Mouse (Mus musculus): ENCODE results near the gene Mylk. TPM values are rescaled to one million over a fixed set of nuclear protein-coding genes. Genes with fewer than 3 reads are reported as not detected.
"Not testable (repeated sequence)": the region's sequence is repeated elsewhere in the genome, so short reads cannot be mapped to it uniquely, and the experiment has no call there.

The Mylk gene
- polyA plus RNA-seq (2017; shearing (Covaris generic)): not detected

DNA sequence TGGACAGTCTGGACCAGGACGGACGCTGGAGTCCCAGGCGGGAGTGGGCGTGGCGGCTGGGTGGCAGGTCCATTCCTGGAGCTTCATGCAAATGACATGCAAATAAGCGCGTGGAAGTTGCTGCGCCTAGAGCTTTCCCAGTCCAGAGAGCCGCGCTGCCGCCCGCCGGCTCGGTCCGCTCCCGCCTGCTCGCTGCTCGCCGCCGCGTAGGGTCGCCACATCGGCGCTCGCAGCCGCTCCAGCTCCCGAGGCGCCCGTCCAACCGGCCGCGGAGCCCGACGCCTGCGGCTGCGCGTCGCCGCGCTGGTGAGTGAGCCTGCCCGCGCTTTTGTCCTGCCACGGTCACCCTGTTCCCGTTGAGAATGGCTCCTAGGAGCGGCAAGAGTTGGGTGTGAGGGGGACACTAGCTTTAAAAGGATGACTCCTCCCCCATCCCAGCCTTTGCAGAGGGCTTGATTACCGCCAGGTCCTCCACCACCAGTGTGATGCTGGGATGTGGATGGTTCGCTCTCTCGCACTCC lies at the start of gene Mylk:
Mylk (plus strand) TSS at position 146 of the 521 bp plus-strand sequence.
- no peak for ATAC-seq

DNA sequence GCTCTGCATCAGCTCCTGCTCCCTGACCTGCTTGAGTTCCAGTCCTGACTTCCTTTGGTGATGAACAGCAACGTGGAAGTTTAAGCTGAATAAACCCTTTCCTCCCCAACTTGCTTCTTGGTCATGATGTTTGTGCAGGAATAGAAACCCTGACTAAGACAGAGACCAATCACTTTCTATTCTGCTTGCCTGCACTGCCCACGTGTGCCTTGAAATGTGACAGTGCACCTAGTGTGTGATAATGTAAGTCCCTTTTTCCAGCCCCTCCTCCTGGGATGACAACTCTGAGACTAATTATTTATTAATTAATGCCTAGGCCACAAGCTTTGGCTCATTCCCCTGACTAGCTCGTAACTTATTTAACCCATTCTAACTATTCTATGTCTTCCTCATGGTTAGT lies 46.3 kb upstream of the Mylk start:
- not testable (repeated sequence) for ATAC-seq

GRCm38 (mm10) chr16:34700165-34700827 lies 44.7 kb upstream of the Mylk start:
- peak; percentile 76 for ATAC-seq

DNA sequence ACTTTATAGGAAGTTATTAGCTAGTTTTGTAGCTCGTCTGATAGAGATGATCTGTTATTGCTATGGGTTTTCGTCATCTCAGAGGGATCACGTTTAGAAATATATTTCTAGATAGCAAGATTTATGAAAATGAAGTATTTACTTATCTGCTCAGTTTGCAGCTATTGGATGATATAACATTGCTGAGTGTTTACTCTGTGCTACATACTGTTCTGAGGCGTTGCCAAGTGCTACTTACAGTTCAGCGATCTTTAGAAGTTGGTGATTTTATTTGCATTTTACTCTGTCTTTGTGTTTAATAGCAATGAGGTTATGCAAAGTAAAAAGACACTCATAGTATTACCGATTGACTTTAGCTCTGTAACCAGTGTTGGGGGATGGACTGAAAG lies 44.2 kb upstream of the Mylk start:
- no peak for ATAC-seq

DNA sequence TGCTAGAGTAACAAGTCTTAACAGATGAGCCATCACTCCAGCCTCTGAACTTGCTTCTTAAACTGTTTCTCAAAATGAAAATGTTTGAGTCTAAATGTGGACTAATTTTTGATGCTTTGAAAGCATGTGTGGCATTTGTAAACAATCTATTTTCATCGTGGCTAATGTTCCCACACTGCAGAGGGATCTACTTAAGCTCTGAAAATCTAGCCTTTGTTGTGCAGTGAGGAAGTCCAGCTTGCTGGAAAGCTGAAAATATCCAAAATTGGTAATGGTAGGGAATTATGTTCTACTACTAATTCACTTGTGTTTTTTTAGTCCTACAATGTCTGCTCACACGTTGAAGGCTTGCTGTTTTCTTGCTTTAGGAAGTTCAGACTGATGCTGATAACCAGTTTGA lies 39.0 kb upstream of the Mylk start:
- no peak for ATAC-seq

- no peak for ATAC-seq
Measured at GRCm38 (mm10) chr16:34706487-34706946, 38.5 kb upstream of the Mylk start.

DNA sequence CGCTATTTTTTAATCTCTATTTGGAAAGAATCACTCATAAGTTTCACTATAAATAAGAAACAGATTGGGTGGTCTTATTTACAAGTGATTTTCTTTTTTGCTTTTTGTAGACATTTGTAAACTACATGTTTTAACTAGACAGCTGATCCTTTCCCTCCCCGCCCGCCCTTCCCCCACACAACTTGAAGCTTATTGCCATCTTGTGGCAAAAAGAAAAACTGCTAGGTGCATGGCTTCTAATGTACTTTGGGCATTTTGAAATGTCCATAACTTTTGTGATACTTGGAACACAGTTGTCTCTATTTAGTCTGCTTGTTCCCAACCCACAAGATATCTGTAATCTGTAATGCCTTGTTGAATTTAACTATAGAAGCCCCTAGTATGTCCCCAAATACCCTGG lies 33.5 kb upstream of the Mylk start:
- ATAC-seq: no peak

GRCm38 (mm10) chr16:34725156-34725555 lies 19.9 kb upstream of the Mylk start:
- ATAC-seq: no peak

GRCm38 (mm10) chr16:34728610-34729009 lies 16.4 kb upstream of the Mylk start:
- not testable (repeated sequence) for ATAC-seq

DNA sequence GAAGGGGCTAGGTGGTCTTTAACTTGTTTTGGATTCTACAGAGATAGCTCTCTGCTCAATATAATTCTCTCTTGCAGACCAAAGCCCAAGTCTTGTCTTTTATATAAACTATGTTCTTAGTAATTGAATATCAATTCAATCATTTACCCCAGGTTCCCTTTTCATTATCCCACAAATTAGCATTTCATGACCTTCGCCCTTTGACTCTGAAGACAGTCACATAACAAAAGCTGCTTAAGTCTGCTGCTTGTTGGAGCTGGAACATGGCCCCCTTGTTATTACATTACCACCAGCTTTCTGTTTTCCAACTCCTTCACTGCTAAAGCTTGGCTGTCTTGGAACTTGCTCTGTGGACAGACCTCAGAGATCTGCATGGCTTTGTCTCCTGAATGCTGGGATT lies 15.6 kb upstream of the Mylk start:
- ATAC-seq: no peak

GRCm38 (mm10) chr16:34738656-34739233 lies 6.3 kb upstream of the Mylk start:
- ATAC-seq: no peak

DNA sequence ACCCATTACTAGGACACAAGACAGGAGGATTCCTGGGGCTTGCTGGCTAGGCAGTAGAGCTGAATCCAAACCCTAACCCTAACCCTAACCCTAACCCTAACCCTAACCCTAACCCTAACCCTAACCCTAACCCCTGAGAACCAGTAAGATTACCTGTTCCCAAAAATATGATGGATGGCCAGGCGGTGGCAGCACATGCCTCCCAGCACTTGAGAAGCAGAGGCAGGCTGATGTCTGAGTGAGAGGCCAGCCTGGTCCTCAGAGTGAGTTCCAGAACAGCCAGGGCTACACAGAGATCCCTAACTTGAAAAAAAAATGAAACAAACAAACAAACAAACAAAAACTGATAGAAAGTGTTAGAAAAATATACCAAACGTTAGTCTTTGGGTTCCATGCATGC lies 2.1 kb upstream of the Mylk start:
- no peak for ATAC-seq

GRCm38 (mm10) chr16:34748081-34748720 lies 3.2 kb downstream of the Mylk start:
- ATAC-seq: no peak

DNA sequence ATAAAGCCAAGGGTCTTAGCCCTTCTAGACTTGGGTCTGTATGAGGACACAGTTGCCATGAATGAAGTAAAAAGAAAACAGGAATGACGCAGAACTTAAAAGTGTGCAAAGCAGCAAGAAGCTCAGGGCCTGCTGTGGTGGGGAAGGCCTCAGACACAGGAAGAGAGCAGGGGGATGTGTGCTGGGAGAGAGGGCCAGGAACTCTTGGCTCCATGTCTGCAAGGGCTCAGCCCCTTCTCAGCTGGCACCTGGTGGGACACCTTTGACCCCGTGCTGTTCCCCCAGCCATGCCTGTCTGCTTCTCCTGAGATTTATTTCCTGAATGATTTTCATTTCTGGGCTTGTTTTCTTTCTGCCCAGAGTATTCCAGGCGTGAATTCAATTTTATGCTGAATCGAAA lies 4.5 kb downstream of the Mylk start:
- ATAC-seq: no peak

GRCm38 (mm10) chr16:34752026-34752425 lies 7.0 kb downstream of the Mylk start:
- ATAC-seq: no peak

DNA sequence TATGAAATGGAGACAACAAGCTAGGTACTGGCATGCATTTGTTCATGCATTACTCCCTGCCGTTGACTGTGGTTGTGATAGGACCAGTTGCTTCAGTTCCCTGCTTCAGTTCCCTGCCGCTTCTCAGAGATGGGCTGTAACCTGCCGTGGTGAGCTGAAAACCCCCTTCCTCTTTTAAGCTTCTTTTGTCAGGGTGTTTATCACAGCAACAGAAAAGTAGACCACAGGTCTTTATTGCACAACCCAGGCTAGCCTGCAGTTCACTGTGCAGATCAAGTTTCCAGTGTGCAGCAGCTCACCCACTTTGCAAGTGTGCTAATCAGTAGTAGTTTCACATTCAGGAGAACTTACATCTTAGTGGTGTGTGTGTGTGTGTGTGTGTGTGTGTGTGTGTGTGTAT lies 8.0 kb downstream of the Mylk start:
- ATAC-seq: no peak

DNA sequence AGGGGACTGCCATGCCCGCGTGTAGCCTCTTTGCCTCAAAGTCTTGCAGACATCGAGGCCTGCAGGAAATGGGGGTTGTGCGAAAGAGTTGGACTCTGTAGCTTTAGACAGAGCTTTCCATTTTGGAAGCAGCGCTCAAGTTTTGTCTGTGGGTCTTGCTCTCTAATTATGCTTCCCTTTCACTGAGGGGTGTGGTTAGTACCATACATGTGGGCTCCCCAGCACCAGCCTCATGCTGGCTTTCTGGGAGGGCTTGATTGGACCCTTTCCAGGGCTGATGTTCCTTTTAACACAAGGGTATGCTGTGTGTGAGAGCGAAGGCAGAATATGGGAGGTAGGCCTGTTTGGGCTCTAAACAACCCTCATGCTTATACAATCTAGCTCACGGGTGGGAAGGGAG lies 12.0 kb downstream of the Mylk start:
- ATAC-seq: no peak

GRCm38 (mm10) chr16:34758205-34758604 lies 13.2 kb downstream of the Mylk start:
- ATAC-seq: no peak

DNA sequence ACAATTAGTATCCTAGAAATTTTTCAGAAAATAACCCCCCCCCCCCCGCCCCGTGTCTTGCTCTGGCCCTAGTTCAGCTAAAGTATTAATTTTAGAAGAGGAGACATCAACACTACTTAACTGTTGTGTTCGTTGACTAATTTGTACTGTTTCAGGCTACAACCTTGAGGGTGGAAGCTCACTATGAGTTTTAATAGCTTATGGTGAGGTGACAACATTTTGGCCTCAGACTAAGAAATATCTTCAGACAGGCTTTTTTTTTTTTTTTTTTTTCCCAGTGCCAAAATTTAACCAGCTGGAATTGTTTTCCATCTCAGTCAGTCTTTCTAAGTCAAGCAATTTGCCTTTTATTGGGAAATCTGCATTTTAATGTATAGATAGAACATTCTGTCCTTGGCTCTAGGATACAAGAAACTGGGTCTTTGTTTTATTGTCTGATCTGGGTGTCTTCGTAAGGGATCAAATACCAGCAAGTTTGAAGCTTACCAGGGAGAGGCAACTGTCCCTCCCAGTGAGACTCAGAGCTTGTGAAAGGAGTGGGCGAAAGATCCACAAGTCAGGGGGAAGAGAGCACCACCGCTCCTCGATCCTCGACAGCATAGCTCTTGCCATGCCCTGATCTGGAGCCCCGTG lies 19.1 kb downstream of the Mylk start:
- ATAC-seq: no peak

DNA sequence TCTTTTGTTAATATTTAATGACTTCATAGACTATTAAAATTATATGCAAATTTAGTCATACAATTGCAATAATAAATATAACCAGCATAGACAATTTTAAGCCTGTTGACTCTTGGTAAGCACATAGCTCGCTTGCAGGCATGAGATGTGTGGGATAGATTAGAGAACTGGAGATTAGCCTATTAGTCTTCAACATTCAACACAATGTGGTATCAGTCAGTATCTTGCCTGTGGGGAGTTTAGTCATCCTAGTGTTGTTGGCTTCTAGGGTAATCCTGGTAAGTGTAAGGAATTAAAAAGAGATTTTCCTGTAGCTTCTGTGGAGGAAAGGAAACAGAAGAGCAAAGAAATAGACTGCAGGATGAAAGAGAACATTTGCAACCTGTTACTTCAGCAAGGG lies 20.7 kb downstream of the Mylk start:
- no peak for ATAC-seq

DNA sequence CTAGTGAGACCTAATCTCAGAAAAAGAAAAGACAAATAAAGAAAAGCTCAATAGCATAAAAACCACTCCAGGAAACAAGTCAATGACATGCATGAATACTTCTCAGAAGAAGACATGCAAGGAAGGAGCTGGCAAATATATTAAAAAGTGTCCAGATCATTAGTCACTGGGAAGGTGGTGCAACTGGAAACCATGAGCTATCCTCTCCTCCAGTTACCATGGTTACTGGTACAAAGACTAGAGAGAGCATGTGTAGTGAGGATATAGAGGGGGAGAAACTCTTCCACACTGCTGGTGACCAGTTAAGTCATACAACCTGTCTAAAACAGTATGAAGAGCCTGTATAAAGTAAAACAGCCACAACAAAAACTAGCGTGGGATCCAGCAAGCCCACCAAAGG lies 21.2 kb downstream of the Mylk start:
- no peak for ATAC-seq

DNA sequence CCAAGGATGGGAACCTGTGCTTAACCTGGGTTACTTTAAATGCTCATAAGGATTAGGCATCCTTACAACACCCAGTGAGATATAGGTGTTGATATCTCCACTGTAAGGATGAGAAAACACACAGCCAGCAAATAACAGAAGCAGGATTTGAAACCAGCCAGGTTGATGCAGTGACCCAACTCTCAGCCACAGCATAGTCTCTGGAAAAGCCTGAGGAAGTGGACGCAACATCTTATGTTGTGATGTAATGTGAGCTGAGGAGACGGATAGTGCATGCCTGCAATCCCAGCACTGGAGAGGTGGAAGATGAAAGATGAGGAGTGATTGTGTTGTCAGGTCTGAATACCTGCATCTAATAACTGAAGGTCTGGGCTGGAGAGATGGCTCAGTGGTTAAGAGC lies 22.4 kb downstream of the Mylk start:
- ATAC-seq: no peak

DNA sequence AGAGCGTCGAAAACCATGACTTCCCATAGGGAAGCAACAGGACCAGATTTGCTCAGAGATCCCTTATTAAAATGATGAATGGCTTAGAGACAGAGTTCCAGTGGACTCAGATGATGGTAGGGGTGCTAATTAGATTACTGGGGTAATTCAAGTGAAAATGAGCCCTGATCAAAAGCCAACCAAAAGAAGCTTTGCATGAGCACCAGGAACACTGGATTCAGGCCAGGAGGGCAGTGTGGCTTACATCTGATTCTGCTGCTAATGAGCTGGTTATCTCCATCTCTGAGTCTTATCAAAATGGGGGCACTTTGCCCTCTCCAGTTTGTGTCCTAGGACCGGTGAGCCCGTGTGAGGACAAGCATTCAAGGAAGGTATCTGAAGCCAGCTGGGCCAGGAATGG lies 23.4 kb downstream of the Mylk start:
- ATAC-seq: no peak

- ATAC-seq: no peak
Measured at GRCm38 (mm10) chr16:34770127-34770526, 25.1 kb downstream of the Mylk start.

Data from inflammation-experienced regulatory T-cells, adult 6 months (primary cell).